Mouse (Mus musculus) adrenal gland, adult 2 months (tissue): ENCODE measurements around the gene Slc10a1. TPM values are rescaled to one million over a fixed set of nuclear protein-coding genes. Genes with fewer than 3 reads are reported as not detected.
"Not testable (repeated sequence)": the region's sequence is repeated elsewhere in the genome, so short reads cannot be mapped to it uniquely, and the experiment has no call there.

ENCODE experiments used
- DNase-seq: peaks from one replicate; pipeline ENCODE4 v3.0.0; 2021
- polyA plus RNA-seq: library from polyadenylated mRNA; depleted of rRNA; stranded (reverse); fragments of >200 nt; gene quantifications from 2 replicates; pipeline ENCODE4 v1.2.3, GENCODE M21; 2012
- total RNA-seq, 2 experiments: library from RNA; stranded (reverse); gene quantifications; 2 replicates each; pipeline ENCODE4 v1.2.3; 2021

Gene Slc10a1
- total and polyA plus RNA-seq, 3 experiments = 0.67 to 2.3 TPM; not detected in 1

DNA sequence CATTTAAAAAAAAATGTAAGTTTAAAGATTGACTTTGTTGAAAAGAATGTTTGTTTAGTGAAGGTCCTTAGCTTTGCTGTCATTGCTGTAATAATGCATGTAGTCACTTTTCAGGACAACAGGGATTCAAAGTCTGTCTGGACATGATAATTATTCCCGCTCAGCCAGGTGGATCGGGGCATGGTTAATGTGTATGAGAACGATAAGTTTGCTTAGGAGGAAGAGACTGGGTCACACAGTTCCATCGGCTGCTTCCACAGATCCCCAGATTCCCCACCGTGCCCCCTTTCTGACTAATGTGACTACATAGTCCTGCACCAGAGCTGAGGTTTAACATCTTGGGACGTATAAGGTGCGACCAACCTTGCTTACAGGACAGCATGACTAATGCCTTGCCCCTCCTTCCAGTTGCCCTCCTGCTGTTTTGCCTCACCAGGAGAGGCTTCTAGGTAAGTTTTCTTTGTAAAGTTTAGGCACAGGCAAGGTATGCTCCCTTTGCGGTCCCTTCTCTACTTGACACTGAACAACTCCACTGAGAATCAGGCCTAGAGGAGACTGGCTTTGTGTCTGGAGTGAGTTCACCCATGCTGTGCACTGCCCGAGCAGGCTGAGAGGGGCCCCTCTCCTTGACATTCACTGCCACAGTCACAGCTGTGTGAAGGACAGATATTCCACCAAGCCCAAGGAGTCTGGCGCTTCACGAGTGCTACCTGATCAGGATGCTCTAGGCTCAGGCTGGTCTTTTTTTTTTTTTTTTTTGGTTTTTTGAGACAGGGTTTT lies 2.3 kb downstream of the Slc10a1 start:
- no peak for DNase-seq

DNA sequence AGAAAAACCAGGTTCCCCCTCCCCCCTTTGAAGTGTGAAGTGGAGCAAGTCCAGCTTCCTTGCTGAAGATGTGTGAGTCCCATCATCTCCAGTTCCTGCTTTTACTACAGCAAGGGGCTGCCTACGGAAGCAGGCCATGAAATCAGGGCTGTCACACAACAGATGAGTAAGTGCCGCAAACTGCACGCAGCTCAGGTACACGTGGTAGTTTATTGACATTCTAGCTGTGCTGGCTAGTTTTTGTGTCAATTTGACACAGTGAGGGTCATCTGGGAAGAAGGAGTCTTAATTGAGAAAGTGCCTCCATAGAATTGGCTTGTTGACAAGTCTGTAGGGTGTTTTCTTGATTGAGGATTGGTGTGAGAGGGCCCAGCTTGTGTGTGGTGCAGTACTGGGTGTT lies 5.9 kb downstream of the Slc10a1 start:
- no peak for DNase-seq

- no peak for DNase-seq
Observed at GRCm38 (mm10) chr12:80957961-80958360, 10.5 kb downstream of the Slc10a1 start.

DNA sequence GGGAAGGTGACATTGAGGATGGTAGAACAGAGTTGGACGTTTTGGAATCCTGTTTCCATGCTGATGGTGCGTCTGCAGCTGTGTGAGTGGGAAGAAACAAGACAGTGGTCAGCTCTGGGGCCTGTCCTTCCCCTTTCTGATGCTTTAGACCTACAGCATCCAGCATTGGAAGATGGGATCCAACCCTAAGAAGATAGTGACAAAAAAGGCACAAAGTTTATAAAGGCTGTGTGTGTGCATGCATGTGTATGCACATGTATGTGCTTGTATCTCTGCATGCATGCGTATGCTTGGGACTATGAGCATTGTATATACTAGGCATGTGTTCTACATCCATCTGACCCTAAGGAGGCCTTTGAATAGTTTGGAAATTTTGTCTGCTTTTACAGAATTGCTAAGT lies 12.5 kb downstream of the Slc10a1 start:
- DNase-seq = no peak

DNA sequence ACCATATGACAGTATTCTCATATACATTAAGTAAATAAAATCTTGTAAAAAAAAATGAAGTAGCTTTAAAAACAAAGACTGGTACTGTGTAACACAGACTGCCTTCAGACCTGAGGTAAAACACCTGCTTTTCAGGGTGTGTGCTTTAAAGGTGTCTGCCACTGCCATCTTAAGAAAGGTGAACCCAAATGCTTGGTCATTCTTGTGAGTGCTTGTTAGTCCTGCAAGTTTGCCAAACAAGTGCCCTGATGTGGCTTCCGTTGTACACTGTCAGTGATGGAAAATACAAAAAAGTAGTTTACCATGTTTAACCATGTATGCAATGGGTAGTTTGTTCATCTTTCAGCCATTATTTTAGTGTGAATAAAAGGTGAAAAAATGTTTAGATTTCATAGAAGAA lies 16.0 kb downstream of the Slc10a1 start:
- no peak for DNase-seq

- DNase-seq = no peak
Observed at GRCm38 (mm10) chr12:80951640-80952219, 16.8 kb downstream of the Slc10a1 start.

DNA sequence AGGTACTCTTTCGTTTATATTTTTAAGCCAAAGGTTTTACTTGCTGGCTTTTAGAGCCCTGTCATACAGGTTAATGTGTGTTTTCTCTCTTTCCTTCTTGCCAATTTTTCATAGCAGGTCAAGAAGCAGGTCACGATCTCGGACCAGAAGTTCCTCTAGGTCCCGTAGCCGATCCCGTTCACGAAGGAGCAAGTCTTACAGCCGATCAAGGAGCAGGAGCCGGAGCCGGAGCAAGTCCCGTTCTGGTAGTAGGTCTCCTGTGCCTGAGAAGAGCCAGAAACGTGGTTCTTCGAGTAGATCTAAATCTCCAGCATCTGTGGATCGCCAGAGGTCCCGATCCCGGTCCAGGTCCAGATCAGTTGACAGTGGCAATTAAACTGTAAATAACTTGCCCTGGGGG lies 18.9 kb downstream of the Slc10a1 start:
- not testable (repeated sequence) for DNase-seq

DNA sequence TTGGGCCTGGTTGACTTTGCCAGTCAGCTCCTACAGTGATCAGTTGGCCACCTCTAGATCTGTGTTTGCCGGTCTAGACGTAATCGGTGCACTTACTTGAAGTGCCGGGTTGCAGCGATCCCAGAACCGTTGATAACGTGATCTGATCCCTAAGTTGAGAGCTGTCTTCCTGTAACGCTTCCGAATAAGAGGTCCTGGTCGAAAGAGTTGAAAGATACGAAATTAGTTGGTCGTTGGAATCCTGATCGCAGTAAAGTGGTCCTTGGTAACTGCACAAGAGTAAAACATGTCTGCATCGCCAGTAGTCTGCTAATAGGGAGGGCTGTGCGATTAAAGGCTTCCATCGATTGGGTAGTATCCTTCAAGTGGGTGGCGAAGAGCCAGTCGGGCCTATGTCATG lies 20.3 kb downstream of the Slc10a1 start:
- DNase-seq = no peak

DNA sequence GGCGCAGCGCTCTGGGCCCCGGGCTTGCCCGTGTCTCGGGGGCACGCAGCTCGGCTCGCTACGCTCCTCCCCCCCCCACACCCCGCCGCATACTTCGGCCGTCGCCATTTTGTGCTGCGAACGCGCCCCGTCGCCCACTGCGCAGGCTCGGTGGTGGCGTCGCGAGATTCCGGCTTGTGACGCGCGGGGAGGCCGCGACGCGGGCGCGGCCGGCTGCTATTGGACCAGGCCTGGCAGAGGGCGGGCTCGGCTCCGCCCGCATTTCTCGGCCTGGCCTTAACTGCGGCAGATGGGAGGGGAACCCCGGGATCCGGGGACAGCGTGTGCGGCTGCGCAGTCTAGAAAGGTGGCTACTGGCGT lies 22.5 kb downstream of the Slc10a1 start:
- peak; percentile 97 for DNase-seq

GRCm38 (mm10) chr12:80945334-80945995 lies 23.0 kb downstream of the Slc10a1 start, which contains the start of gene Srsf5:
Srsf5 (plus strand) TSS chr12:80945504.
- DNase-seq = peak; percentile 98

DNA sequence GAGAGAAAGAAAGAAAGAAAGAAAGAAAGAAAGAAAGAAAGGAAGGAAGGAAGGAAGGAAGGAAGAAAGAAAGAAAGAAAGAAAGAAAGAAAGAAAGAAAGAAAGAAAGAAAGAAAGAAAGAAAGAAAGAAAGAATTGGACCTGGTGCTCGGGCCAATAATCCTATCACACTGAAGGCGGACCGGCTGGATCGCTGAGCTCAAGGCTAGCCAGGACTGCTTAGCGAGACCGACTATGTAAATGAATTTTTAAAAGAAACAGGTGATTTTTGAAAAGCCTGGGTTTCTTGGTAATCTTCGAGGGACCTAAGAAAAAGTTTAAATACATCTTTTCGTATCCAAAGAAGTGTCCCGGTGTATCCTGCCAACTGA lies 23.6 kb downstream of the Slc10a1 start:
- DNase-seq = not testable (repeated sequence)

- no peak for DNase-seq
Observed at GRCm38 (mm10) chr12:80944204-80944603, 24.3 kb downstream of the Slc10a1 start.

- DNase-seq = no peak
Observed at GRCm38 (mm10) chr12:80943395-80943794, 25.1 kb downstream of the Slc10a1 start.

GRCm38 (mm10) chr12:80941886-80942285 lies 26.6 kb downstream of the Slc10a1 start:
- DNase-seq = no peak

GRCm38 (mm10) chr12:80939165-80939564 lies 29.3 kb downstream of the Slc10a1 start:
- DNase-seq = no peak

DNA sequence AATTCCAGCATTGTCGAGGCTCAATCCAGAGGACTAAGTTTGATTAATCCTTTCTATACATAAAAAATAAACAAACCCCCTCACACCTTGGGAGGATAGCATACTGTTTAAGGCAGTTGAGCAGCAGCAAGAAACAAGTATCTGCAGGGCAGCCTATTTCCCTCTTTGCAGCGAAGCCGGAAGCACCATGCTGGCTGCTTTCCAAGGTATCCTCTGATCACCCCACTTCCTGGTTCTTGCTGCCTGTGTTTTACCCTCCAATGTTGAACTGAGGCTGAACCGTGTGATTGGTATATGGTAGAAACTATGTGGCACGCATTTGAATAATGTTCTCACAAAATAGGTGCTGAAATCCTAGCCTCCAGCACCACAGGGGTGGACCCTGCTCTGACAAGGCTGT lies 29.9 kb downstream of the Slc10a1 start:
- peak; percentile 50 for DNase-seq

- peak; percentile 39 for DNase-seq
Observed at GRCm38 (mm10) chr12:80937331-80938029, 31.0 kb downstream of the Slc10a1 start.

GRCm38 (mm10) chr12:80936751-80937150 lies 31.8 kb downstream of the Slc10a1 start:
- peak; percentile 71 for DNase-seq

- DNase-seq = no peak
Observed at GRCm38 (mm10) chr12:80932865-80933264, 35.6 kb downstream of the Slc10a1 start.

- DNase-seq = no peak
Observed at GRCm38 (mm10) chr12:80931402-80932140, 36.9 kb downstream of the Slc10a1 start.

GRCm38 (mm10) chr12:80930141-80930540 lies 38.4 kb downstream of the Slc10a1 start:
- DNase-seq = no peak

DNA sequence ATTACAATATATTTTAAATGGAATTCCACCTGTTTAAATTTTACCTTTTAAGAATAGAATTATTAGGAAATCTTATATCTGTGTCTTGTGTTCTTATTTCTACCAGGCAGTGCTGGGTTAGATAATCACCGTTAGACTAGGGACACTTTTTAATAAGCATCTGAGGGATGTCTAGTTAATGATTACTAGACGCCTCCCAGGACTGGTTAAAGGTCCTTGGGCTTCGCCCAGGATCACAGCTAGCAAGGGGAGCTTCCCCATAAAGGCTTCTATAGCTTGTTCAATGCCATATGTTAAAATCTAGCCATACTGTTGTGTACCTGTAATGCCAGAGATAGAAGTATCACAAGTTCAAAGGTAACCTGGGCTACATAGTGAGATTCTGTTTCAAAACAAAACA lies 39.6 kb downstream of the Slc10a1 start:
- no peak for DNase-seq
